Comparison of ENCODE assay signal across 22 mouse cellular contexts in the genomic region with DNA sequence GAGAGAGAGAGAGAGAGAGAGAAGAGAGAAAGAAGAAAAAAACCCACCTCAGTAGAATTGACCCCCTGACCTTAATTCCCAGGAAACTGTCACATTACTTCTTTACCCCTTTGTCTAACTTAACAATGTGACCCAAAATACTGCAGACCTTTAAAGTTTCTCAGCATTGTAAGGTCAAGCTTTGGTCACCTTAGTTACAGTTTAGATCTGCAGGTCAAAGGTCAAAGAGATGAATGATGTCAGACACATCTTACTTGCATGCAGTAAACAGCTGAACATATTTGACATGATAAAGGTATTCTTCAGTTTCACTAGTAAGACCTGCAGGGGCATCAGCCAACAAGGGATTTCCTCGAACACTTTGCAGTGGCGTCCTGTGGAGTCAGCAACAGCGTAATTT. TPM values are rescaled to one million over a fixed set of nuclear protein-coding genes. Genes with fewer than 3 reads are reported as not detected.
A peak's percentile ranks its signal among the peaks of the same experiment; 100 is the strongest.
DNase-seq lines count a peak whose midpoint lies in the region; ATAC-seq lines count a peak whose summit lies in the region.
"Had no signal": no experiment of that assay in that cellular context is flagged by ENCODE, and none has a peak within 500 bp of the region (broad histone marks: within the 10 kb centered on the region; RNA-seq: fewer than 3 reads in every experiment).

No protein-coding gene starts in this region.

- peaks cover 4% of the 10 kb centered on the region; the same call in 1 of the 2 replicates for H3K4me1 ChIP-seq in kidney, embryonic 15.5 days
- peaks cover 16% of the 10 kb centered on the region; the same call in 1 of the 2 replicates for H3K4me1 ChIP-seq in midbrain, embryonic 14.5 days (ENCODE audit: control insufficient read depth, insufficient read depth, low read length)
- H3K4me1 ChIP-seq: stomach, embryonic 15.5 days had no signal

- WGBS in kidney, embryonic 15.5 days = 46% methylated on average over 3 of the region's 3 CpGs
- 7% methylated on average over 3 of the region's 3 CpGs for WGBS in midbrain, embryonic 14.5 days

- H3K9me3 ChIP-seq in kidney, embryonic 15.5 days (replicated peaks) = no peaks in the 10 kb centered on the region
- no peaks in the 10 kb centered on the region for H3K9me3 ChIP-seq in midbrain, embryonic 14.5 days (ENCODE audit: control insufficient read depth, low read length)
- H3K9me3 ChIP-seq: embryonic facial prominence, embryonic 12.5 days; heart, embryonic 12.5 days; stomach, embryonic 15.5 days had no signal

- H3K9ac ChIP-seq in kidney, embryonic 15.5 days = no peak overlapping the region
- no peak overlapping the region for H3K9ac ChIP-seq in midbrain, embryonic 14.5 days (replicated peaks; ENCODE audit: low read length)
- H3K9ac ChIP-seq: embryonic facial prominence, embryonic 12.5 days; heart, embryonic 12.5 days; stomach, embryonic 15.5 days had no signal

- no peak overlapping the region for H3K4me2 ChIP-seq in kidney, embryonic 15.5 days
- no peak overlapping the region for H3K4me2 ChIP-seq in midbrain, embryonic 14.5 days (ENCODE audit: low read length)
- H3K4me2 ChIP-seq: embryonic facial prominence, embryonic 12.5 days; heart, embryonic 12.5 days; liver, embryonic 11.5 days; stomach, embryonic 15.5 days had no signal

- DNase-seq in kidney, postnatal 10 days = no peak
- peak; percentile 29 for DNase-seq in R1 (ENCODE audit: low read depth, low spot score)
- peak; percentile 53 for DNase-seq in embryo, embryonic 11 days
- DNase-seq in midbrain, embryonic 14.5 days = peak; percentile 32
- no peak for DNase-seq in adrenal gland, postnatal 14 days
- DNase-seq in left cerebral cortex, postnatal 4 days = no peak
- DNase-seq: cerebellum, postnatal 10 days; gastrocnemius, adult 2 months; kidney, adult 11 months; kidney, postnatal 36 days; layer of hippocampus, adult 9-11 months; lung, adult 2 months had no signal

- 0 out of 2 replicates have a peak, but pooled peaks have one; percentile 9 for ATAC-seq in kidney, embryonic 15.5 days (replicated peaks; ENCODE audit: low FRiP score)
- no peak for ATAC-seq in midbrain, embryonic 14.5 days (ENCODE audit: low FRiP score, low TSS enrichment)
- ATAC-seq: hindbrain, postnatal 0 days; Patski had no signal

- no peak overlapping the region for H3K27ac ChIP-seq in kidney, embryonic 15.5 days
- no peak overlapping the region for H3K27ac ChIP-seq in midbrain, embryonic 14.5 days (replicated peaks; ENCODE audit: low read depth, low read length)
- H3K27ac ChIP-seq: embryonic facial prominence, embryonic 12.5 days; gastrocnemius, adult 2 months; hindbrain, postnatal 0 days; stomach, embryonic 15.5 days had no signal

- H3K27me3 ChIP-seq in kidney, embryonic 15.5 days = no peaks in the 10 kb centered on the region
- no peaks in the 10 kb centered on the region for H3K27me3 ChIP-seq in midbrain, embryonic 14.5 days (ENCODE audit: control insufficient read depth, insufficient read depth, low read length)
- H3K27me3 ChIP-seq: embryonic facial prominence, embryonic 12.5 days; heart, embryonic 12.5 days; Patski; stomach, embryonic 15.5 days had no signal

- no peaks in the 10 kb centered on the region for H3K36me3 ChIP-seq in kidney, embryonic 15.5 days
- H3K36me3 ChIP-seq in midbrain, embryonic 14.5 days (ENCODE audit: control insufficient read depth, insufficient read depth, low read length) = no peaks in the 10 kb centered on the region
- H3K36me3 ChIP-seq: embryonic facial prominence, embryonic 12.5 days; heart, embryonic 12.5 days; stomach, embryonic 15.5 days had no signal

- intact Hi-C loops in left cerebral cortex, postnatal 4 days (cut with DNase I) = no loop called here

- no peak overlapping the region for H3K4me3 ChIP-seq in kidney, embryonic 15.5 days (replicated peaks)
- no peak overlapping the region for H3K4me3 ChIP-seq in midbrain, embryonic 14.5 days (replicated peaks; ENCODE audit: low read depth, low read length)
- H3K4me3 ChIP-seq: embryonic facial prominence, embryonic 12.5 days; gastrocnemius, adult 2 months; heart, embryonic 12.5 days; stomach, embryonic 15.5 days had no signal

RNA-seq across cellular contexts. Expression of gene Flrt3, which starts 32.9 kb away (rescaled TPM):
- polyA plus RNA-seq in kidney, embryonic 15.5 days (2015; fragmentation: Nextera tagmentation; extraction: Ambion mirVana) = 22.2 and 25.4 TPM in 2 replicates
- 39.5 and 62.5 TPM in 2 replicates for polyA plus RNA-seq in midbrain, embryonic 14.5 days (2014; fragmentation: Nextera tagmentation; extraction: Ambion mirVana)
- total RNA-seq in adrenal gland, postnatal 14 days (2021) = 5.8 and 5.9 TPM in 2 replicates
- total RNA-seq in left cerebral cortex, postnatal 4 days (2021) = 10 to 100 TPM; 28.0 to 32.9 TPM
- total RNA-seq: granulocyte monocyte progenitor cell, adult 5-6 weeks; megakaryocyte progenitor cell, adult 5-6 weeks; neutrophil, adult 5-6 weeks had no signal

Comparison
In these comparisons a context has a peak if more than half of its experiments do, and no peak if none do; other contexts are left out.
1. DNase-seq: peak in R1 (single experiment), embryo, embryonic 11 days (single experiment) and midbrain, embryonic 14.5 days (single experiment); none in kidney, postnatal 10 days (single experiment), adrenal gland, postnatal 14 days (single experiment) and left cerebral cortex, postnatal 4 days (single experiment).